Mouse (Mus musculus) adrenal gland, postnatal 10 days (tissue): ENCODE data around the gene Dhx37. TPM values are rescaled to one million over a fixed set of nuclear protein-coding genes. Genes with fewer than 3 reads are reported as not detected.
"Not testable (repeated sequence)": the region's sequence is repeated elsewhere in the genome, so short reads cannot be mapped to it uniquely, and the experiment has no call there.

Experiments
- DNase-seq: peaks from one replicate; pipeline ENCODE4 v3.0.0; 2021; ENCODE audit warnings: mixed read lengths
- total RNA-seq, 2 experiments: library from RNA; stranded (reverse); gene quantifications; 2 replicates each; pipeline ENCODE4 v1.2.3; 2021

Gene Dhx37
- total RNA-seq, 2 experiments from 2014 or later, result 11.2 to 12.2 TPM

DNA sequence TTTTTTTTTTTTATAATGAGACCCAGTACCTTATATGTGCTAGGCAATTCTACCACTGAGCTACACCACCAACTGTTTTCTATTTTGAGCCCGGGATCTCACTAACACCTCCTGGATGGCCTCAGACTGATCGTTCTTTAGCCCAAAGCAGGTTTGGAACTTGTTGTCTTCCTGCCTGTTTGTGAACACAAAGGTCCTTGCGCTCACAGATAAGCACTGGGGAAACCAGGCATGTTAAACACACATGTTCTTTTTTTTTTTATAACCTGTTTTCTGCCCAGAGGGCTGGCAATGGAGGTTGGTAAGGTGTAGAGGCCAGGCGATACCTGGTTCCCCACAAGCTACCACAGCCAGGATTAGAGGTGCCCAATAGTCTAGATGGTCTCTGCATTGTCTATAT lies 14.7 kb upstream of the Dhx37 start:
- DNase-seq, result no peak

DNA sequence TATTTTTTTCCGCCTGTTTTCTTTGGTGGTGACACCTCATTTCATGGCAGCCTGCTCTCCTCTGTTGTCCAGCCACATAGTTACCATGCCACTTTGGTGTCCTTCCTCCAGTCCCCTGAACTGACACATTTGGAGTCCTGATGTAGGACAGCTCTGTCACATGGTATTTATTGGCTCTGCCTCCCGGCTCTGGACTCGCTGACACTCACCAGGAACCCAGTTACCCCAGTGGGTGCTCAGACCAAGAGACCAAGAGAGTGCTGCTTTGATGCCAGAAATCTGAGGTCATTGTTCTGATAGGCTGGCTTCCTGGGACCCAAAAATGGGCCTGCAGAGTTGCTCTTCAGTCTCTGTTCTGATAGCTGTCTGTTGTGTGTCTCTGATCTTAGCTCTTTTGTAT lies 14.1 kb upstream of the Dhx37 start:
- DNase-seq, result peak; percentile 51

DNA sequence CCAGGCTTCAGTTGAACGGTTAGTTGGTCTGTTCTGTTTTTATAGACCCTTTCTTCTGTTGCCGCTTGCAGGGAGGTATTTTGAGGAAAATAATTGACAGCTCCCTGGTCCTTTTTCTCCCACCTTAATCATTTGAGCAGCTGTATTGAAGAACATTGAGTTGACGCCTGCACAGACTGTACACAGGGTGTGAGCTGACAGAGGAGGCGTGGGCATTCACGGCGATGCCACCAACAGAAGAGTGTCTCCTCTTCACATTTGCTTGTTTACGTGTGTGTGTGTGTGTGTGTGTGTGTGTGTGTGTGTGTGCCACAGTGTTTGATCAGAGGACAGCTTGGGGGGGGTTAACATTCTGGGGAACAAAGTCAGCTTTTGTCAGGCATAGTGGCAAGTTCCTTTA lies 12.4 kb upstream of the Dhx37 start:
- no peak for DNase-seq

DNA sequence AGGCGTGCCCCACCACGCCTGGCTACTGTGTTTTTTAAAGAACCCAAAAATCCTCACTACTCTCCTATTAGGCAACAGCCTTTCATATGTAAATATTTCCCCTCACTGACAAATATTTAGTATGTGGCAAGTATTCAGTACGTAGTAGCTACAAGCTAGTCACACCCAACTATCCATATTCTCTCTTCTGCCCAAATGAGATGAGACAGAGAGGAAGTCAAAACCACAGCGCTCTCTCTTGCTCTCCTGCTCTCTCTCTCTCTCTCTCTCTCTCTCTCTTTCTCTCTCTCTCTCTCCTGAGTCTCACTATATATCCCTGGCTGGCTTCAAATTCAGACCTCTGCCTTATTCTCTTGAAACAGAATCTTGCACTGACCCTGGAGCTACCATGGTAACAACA lies 10.6 kb upstream of the Dhx37 start:
- DNase-seq, result no peak

DNA sequence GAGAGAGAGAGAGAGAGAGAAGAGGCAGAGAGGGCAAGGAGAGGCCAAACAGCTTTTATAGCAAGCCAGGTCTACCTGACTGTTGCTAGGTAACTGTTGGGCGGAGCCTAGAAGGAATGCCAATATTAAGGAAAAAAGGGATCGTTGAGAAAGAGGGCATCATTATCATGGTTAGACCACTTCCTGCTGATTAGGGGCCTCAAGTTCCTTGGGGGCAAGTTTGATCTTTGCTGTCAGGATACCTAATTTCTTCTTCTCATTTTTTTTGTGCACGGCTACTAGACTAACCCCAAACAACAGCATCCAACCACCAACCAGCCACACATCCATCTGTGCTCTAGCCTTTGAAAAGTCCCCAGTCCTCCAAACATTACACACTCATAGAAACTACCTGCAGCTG lies 10.0 kb upstream of the Dhx37 start:
- no peak for DNase-seq

DNA sequence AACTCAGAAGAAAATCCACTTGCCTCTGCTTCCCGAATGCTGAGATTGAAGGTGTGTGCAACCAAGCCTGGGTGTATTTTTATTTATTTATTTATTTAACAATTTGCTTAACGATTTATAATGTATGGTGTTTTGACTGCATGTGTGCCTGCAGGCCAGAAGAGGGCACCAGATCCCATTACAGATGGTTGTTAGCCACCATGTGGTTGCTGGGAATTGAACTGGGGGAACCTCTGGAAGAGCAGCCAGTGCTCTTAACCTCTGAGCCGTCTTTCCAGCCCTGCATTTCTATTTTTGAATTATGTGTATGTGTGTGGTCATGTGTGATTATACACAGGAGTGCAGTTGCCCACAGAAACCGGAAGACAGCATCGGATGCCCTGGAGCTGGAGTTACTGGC lies 9.4 kb upstream of the Dhx37 start:
- no peak for DNase-seq

DNA sequence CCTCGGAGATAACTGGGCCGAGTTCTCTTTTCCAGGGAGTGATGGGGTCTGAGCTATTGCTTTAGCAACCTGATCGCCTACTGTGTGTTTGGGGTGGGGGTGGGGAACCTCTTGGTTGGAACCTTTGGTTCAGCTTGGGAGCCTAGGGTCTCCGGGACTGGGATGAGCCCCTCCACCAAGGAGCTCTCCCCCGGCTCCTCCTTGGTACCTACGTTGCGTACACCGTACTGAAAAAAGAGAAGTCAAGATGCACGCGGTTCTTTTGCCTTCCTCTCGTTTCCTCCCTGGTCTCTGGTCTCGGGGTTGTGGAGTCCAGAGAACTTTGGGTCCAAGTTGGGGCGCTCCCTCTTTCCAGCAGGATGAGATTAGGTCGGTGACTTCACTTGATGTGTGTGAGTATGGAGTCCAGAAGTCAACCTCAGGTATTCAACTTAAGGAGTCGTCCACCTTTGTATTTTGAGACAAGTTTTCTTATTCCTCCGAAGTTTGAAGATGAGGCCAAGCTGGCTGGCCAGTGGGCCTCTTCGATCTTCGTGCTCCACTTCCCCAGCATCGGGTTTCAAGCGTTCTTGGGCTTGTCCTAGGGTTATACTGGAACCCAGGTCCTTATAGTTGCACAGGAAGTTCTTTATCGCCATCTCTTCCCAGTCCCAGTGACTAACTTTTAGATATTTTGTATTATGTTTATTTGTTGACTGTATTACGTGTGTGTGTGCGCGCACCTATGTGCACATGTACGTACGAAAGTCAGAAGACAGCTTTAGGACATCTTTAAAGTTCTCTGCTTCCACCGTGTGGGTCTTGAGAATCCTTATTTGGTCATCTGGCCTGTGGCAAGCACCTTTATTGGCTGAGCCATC lies 8.4 kb upstream of the Dhx37 start:
- DNase-seq, result no peak

DNA sequence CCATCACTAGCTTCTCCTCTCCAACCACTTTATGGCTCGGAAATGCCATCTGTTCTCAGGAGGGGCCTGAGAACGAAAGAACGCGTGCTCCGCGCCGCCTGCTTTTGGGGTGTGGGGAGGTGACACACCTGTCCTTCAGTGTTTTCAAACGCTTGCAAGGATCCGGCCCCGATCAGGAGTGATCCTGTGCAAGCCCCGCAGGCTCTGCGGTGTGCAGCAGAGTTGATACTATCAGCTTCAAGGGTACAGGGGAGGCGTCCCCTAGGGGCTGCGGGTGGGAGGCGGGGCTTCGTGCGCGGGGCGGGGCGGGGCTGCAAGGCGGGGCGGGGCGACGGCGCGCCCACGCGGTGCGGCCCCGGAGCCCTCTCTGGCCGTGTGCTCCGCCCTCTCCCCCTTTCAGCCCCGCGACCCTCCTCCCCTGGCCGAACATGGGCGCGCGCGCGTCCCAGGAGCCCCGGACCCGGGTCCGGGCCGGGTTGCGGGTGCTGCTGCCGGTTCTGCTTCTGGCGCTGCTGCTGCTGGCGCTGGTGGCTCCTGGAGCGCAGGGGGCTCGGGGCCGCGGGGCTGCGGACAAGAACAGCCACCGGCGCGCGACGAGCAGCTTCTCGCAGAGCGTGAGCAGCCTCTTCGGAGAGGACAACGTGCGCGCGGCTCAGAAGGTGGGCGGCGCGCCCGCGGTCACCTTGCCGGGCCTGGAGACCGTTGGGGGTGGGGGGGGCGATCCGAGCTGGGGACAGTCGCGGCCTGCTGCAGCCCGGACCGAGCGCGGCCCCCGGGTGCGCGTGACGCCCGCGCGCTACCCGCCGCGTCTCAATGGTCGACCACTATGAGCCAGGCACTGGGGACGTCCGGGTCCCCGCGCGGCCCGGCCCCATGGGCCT lies 7.6 kb upstream of the Dhx37 start, which contains the start of gene Bri3bp:
Gene Bri3bp, plus strand, starts transcription at position 335 of the 881 bp plus-strand sequence.
- DNase-seq, result peak; percentile 81

DNA sequence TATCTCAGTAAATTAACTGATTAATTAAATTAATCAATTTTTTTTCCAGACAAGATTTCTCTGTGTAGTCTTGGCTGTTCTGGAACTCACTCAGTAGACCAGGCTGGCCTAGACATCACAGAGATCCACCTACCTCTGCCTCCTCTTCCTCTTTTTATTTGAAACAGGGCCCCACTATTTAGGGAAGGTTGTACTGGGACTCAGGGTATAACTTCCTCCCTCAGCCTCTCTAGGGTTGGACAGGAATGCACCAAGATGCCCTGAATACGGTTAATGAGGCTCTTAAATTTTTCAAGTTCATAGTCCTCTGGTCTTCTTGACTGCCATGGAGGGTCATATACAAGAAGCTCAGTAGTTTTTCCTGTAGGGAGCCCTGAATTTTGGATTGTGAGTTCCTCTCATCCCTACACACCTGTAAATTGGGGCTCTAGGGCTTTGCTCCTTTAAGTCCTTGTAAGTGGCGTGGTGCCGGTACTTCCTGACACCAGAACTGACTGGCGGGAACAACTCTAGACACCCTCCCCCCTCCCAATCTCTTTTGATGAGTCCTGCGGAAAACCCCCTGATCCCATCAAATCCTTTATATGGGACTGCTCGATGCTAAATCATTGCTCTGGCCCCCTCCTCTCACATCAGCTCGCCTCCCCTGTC lies 6.8 kb upstream of the Dhx37 start:
- DNase-seq, result no peak

DNA sequence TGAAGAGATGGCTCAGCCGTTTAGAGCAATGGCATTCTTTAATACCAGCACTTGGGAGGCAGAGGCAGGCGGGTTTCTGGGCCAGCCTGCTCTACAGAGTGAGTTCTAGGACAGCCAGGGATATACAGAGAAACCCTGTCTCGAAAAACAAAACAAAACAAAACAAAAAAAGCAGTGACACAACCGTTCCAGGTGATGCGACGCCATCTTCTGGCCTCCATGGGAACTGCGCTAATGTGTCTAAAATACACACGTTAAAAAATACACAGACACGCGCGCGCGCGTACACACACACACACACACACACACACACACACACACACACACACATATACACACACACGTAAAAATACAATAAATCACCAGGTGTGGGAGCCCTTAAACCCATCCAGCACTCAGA lies 426 bp upstream of the Dhx37 start:
- DNase-seq, result not testable (repeated sequence)

DNA sequence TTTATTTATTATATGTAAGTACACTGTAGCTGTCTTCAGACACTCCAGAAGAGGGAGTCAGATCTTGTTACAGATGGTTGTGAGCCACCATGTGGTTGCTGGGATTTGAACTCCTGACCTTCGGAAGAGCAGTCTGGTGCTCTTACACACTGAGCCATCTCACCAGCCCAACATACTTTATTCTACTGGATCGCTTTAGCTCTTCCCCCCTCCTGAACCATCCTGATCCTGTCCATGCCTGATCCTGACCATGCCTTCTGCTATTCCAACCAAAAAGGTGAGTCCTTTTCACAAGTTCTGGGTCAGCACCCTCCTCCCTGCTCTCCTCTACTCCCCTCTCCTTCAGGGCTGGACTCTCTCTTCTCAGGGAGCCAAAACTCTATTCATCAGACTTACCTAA lies 1.6 kb downstream of the Dhx37 start:
- not testable (repeated sequence) for DNase-seq

DNA sequence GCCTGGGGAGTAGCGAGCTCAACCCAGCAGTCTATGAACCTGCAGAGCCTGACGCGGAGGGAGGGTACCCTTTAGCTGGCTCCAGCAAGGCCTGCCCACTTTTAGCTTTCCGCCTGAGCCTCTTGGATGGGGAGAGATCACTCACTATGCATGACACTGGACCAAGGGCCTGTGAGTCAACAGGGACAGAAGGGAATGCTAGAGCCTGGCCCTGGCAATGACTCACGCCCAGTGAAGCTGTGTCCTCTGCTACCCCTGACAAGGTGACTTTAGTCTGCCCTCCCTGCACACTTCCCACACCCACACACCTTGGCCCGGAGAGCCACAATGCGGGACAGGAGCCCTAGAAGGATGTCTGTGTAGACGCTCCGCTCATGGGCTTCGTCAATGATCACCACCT lies 7.6 kb downstream of the Dhx37 start:
- DNase-seq, result peak; percentile 27

DNA sequence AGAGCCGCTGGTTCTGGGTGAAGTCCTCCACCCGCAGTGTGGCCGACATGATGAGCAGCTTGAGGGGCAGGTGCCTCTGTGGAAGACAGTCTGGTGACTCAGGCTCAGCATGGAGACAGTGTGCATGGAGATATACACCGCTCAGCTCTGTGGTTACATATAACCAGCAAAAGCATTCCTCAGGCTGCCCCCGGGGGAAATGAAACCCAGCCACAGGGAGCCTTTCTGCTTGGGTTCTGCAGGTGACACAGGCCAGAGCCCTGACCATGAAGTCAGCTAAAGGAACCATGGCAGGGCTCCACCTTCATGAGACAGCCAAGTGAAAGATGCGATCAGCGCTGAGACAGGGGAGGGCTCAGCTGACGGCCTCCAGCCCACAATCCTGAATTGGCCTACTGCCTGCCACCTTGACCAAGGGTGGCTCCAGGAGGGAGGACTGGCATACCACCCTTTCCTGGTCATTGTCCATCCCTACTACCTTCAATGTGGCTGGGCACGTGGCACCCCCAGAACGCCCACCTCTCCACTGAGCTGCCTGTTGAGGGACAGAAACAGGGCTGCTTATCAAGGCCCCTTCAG lies 8.1 kb downstream of the Dhx37 start:
- DNase-seq, result no peak

DNA sequence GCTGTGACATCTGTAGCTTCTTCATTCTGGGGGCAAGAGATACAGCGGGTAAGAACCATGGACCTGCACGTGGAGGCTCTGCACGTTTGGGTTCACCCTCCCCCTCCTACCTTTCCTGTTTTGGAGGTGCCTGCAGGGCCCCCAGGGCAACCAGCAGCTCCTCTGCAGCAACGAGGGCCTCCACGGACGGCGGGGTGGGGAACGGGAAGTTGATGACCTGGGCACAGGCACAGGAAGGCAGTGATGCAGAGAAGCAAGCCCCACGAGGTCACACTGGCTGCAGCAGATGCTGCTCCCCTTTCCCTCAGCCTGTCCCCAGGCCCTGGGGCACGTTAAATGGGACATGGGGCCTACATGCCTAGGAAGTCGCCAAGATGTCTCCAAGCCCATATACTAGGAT lies 14.8 kb downstream of the Dhx37 start:
- DNase-seq, result no peak

DNA sequence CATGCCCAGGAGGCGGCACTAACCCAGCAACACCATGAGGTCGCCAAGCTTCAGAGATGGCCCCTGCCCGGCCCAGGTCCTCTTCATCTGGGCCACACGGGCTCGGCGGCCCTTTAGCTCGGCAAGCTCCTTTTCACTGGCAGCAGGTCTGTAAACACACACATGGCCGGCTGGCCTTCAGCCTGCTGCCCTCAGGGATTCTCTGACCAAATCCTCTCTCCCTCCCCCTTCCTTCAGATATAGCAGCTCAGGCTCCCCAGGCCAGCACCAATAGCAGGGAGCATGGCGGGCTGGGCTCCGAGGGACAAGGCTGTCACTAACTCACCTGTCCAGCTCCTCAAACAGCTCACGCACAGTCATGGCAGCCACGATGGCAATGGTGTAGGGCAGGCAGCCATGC lies 15.3 kb downstream of the Dhx37 start:
- no peak for DNase-seq

DNA sequence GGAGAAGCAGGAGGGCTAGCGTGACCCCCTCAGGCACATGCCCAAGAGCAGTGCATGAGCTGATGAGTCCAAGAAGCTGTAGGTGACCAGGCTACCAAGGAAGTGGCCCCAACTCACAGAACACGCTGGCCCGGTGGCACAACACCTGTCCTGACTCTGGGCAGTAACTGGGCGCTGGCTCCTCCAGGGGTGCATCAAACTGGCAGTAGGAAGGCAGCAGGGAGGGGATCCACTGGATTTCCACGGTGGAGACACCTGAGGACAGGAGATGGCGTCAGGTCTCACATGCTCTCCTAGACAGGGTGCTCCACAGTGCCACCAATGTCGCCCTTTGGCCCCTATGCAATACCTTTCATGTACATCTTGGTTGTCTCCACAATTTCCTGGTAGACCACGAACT lies 17.7 kb downstream of the Dhx37 start:
- DNase-seq, result no peak

DNA sequence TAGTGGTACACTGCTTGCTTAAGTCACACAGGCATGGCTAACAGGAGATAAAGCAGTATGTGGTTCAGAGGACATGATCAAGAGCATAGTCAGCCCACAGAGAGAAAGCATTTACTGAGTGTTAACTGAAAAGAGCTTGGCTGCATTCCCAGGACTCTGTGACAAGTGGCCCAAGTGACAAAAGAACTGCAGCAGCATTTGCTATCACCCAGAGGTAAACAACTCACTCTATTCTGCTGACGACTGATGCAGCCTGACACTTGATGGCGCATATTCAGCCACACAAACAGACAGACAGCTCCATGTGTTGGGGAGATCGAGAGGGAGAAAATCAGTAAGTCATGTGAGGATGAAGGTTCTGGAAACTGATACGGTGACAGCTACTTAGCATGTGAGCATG lies 20.2 kb downstream of the Dhx37 start:
- no peak for DNase-seq

DNA sequence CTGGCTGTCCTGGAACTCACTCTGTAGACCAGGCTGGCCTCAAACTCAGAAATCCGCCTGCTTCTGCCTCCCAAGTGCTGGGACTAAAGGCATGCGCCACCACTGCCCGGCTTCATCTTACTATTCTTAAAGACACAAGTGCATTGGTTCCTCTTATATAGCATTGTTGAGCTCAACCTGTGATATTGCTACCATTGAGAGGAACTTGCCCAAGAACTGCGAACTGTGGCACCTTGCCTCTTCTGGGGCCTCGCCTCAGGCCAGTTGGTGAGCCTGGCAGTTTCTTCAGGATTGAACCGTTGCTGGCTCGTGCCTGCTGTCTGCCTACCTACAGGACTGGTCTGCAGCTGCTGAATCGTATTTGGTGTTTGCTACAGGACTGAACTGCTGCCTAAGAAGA lies 21.4 kb downstream of the Dhx37 start:
- not testable (repeated sequence) for DNase-seq

DNA sequence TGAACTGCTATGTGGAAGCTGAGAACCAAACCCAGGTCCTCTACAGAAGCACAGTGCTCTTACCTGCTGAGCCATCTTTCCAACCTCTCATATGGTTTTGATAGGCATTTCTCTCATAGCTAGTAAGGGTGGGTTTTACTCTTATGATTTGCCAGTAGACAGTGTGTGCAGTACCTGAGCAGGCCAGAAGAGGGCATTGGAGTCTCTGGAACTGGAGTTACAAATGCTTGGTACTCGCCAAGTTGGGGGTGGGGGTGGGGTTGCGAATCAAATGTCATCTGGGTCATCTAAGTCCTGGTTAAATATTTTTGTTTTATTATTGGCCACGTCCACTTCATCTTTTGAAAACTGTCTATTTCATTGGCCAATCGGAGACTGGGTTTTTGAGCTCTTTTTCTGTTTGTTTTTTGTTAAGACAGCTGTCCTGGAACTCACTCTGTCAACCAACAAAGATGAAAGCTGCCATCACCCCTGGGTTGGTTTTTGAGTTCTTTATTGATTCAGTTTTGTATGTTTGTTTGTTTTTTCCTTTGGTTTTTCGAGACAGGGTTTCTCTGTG lies 21.9 kb downstream of the Dhx37 start:
- DNase-seq, result peak; percentile 83

DNA sequence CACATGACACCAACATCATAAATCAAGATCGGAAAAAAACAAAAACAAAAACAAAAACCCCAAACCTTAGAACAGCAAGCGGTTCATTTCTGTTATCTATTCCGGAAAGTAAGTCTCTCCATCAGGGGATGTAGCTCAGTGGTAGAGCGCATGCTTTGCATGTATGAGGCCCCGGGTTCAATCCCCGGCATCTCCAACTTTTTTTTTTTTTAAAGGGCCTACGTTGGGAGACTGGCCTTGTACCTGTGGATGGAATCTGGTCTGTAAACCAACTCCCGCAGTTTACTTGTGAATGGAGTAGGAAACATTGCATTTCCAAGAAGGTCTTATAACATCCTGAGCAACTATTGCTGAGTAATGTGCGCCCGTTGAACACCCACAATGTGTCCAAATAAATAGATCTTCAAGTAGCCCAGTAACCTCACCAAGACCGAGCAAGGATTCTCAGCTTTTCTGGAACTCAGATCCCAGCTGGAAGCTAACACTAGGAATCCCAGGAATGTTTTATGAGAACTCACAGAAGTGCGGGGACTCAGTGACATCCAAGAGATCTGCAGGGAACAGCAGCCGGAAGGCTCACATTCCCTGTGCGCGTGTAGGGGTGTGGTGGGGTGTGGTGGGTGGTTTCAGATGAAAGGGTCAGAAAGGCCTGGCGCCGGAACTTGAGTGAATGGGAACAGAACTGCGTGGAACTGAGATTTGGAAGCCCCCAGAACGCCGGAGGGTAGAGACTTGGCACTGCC lies 24.4 kb downstream of the Dhx37 start:
- peak; percentile 64 for DNase-seq

DNA sequence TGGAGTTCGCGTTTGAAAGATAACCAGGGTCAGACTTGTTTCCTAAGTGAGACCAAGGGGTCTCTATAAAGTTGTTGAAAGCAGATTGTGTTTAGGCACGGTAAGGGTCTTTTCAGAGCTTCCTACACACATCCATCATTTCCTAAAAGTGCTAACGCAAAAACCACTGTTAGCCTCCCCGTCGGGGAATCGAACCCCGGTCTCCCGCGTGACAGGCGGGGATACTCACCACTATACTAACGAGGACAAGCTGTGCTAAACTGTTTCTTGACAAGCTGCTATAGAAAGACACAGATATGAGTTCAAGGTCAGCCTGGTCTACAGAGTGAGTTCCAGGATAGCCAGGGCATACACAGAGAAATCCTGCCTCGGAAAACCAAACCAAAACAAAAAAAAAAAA lies 25.1 kb downstream of the Dhx37 start:
- DNase-seq, result peak; percentile 90
